Mouse (Mus musculus) testis, adult 2 months (tissue): Measurements from ENCODE around the gene Chrnd. TPM values are rescaled to one million over a fixed set of nuclear protein-coding genes. Genes with fewer than 3 reads are reported as not detected.
A peak's percentile ranks its signal among the peaks of the same experiment; 100 is the strongest.

Source experiments
- H3K27ac ChIP-seq: fragments of 200-500 bp; 2 replicates; pipeline ENCODE4 v1.5.1; 2012; ENCODE audit warnings: low read depth, low read length; ENCODE audit not compliant: control insufficient read depth, insufficient read depth
- H3K27me3 ChIP-seq: fragments of 200-500 bp; 2 replicates; pipeline ENCODE4 v1.6.1; 2012; ENCODE audit warnings: mild to moderate bottlenecking, low read length, moderate library complexity; ENCODE audit not compliant: control insufficient read depth, insufficient read depth
- H3K36me3 ChIP-seq: fragments of 200-500 bp; 2 replicates; pipeline ENCODE4 v1.6.1; 2012; ENCODE audit warnings: mild to moderate bottlenecking, low read length; ENCODE audit not compliant: control insufficient read depth, insufficient read depth
- H3K4me1 ChIP-seq: fragments of 200-500 bp; 2 replicates; pipeline ENCODE4 v1.6.1; 2012; ENCODE audit warnings: low read length; ENCODE audit not compliant: control insufficient read depth, insufficient read depth
- H3K4me3 ChIP-seq: fragments of 200-500 bp; 2 replicates; pipeline ENCODE4 v1.5.1; 2012; ENCODE audit warnings: low read depth, mild to moderate bottlenecking, low read length, moderate library complexity, mixed read lengths; ENCODE audit not compliant: control insufficient read depth
- CTCF ChIP-seq: fragments of 200-500 bp; IDR thresholded peaks from 2 replicates; pipeline ENCODE4 v1.5.1; 2012; ENCODE audit warnings: low read depth, mild to moderate bottlenecking, inconsistent platforms, low read length, moderate library complexity; ENCODE audit not compliant: control insufficient read depth, insufficient read depth, insufficient replicate concordance
- POLR2A ChIP-seq: fragments of 200-500 bp; IDR thresholded peaks from 2 replicates; pipeline ENCODE4 v1.6.1; 2012; ENCODE audit warnings: low read depth, mild to moderate bottlenecking, inconsistent platforms, low read length, moderate library complexity; ENCODE audit not compliant: control insufficient read depth
- polyA plus RNA-seq: library from polyadenylated mRNA; depleted of rRNA; stranded (reverse); fragments of >200 nt; gene quantifications from 2 replicates; pipeline ENCODE4 v1.2.3, GENCODE M21; 2012

The Chrnd gene
- polyA plus RNA-seq, 1 experiment = 0.02 TPM

DNA sequence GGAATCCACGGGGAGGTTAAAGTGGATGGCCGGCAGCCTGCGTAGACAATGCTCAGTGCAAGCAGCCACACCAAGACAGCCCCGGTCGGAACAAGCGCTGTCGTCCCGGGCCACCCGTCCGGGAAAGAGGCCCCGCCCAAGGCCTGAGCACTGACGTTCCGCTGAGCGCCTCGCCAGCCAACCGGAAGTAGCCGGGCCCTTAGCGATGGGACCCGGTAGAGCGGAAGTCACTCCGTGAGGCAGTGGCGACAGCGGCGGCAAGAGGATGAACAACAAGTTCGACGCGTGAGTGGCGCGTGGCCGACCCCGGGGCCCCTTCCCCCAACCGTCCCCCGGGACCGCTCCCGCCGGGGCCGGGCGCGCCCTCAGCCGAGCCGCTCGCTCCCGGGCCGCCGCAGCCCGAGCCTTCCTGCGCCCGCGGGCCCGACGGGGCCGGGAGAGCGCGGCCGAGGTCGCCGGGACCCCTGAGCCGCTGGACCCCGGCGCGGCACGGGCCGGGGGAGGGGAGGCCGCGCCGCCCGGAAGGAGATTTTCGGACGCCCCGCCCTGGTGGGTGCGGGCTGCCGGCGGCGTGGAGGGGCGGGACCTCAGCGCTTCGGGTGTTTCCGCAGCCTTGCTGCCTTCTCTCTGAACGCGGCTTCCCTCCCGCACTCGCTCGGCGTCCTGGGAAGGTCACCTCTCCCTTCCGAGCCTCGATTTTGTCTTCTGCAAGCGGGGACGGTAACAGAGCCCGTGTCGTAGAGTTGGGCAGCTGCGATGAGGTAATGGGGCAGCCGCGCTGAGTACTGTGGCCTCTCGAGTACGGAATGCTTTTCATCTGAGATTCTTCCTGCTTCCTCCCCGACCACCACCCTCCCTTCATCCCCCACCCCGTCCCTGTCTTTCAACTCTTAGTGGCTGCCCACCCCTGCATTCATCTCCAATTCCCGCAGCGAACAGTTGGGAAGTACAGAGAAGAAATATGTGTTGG, 23.6 kb downstream of the Chrnd start, which contains the start of gene Eif4e2:
Eif4e2 (plus strand) TSS at position 180 of the 970 bp plus-strand sequence.
- peak within 1 kb of the TSS; percentile 93 for H3K27ac ChIP-seq
- H3K27me3 ChIP-seq = no peaks in the 10 kb centered on the region
- peak within 1 kb of the TSS; percentile 95 for H3K4me3 ChIP-seq
- H3K4me1 ChIP-seq = peaks cover 8% of the 10 kb centered on the region; the same call in 1 of the 2 replicates
- TF ChIP-seq CTCF (0 out of 2 replicates have a peak, but pooled peaks have one; percentile 8), POLR2A (peak; percentile 72)
- no peaks in the 10 kb centered on the region for H3K36me3 ChIP-seq

DNA sequence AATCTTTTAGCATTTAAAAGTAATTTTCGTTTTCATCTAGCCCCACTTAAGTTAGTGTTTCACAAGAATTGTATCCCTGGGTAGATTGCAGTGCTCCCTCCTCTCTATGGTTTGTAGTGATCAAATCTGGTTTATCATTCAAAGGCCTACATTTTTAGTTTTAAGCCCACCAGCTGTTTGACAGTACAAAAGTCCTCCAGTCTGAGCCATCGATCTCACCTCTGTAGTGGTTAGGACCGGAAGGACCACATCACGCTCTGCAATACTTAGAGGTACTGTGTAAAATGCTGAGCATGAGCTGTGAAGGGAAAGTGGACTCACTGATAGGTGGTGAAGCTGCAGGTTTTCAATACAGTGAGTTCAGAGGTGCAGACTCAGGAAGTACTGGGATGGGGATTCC, 24.3 kb downstream of the Chrnd start:
- H3K36me3 ChIP-seq = no peaks in the 10 kb centered on the region
- H3K27ac ChIP-seq = no peak overlapping the region
- peaks cover 8% of the 10 kb centered on the region; the same call in 1 of the 2 replicates for H3K4me1 ChIP-seq
- H3K4me3 ChIP-seq = peak overlapping the region; percentile 95
- TF ChIP-seq CTCF (no peak), POLR2A (no peak)
- H3K27me3 ChIP-seq = no peaks in the 10 kb centered on the region

DNA sequence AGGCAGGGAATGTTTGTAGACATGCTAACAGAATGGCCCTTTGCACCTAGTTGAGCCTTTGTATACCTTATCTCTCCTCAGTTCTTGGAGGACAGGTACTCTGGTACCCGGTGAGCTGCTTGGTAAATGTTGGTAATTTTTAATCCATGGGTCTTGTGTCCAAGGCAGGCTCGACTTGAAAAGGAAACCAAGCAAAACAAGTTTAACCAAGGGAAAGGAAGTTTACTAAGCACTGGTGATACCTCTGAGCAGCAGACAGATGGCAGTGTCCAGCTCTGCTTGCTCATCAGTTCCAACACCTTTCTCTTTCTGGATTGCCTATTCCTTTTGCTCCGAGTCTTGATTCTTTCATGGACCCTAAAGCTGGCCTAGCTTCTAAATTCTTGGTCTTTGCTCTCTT, 27.5 kb downstream of the Chrnd start:
- Histone ChIP-seq H3K27me3 (no peaks in the 10 kb centered on the region), H3K4me3 (no peak overlapping the region), H3K27ac (no peak overlapping the region), H3K36me3 (no peaks in the 10 kb centered on the region), H3K4me1 (peaks cover 7% of the 10 kb centered on the region; the same call in 1 of the 2 replicates)
- TF ChIP-seq CTCF (no peak), POLR2A (no peak)

DNA sequence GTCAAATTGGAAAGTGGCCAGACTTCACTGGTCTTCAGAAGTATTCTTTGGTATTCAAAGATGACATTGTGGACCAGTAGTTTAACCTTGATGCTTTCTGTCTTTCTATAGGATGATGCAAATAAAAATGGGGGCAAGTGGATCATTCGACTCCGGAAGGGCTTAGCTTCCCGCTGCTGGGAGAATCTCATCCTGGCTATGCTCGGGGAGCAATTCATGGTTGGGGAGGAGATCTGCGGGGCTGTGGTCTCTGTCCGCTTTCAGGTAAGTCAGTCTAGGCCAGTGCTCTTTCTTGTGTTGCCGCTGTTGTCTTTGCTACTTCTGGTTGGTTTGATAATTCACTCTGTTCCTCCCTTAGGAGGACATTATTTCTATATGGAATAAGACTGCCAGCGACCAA, 35.3 kb downstream of the Chrnd start:
- Histone ChIP-seq H3K4me3 (no peak overlapping the region), H3K27me3 (no peaks in the 10 kb centered on the region), H3K36me3 (peaks cover 5% of the 10 kb centered on the region), H3K27ac (no peak overlapping the region), H3K4me1 (no peaks in the 10 kb centered on the region)
- TF ChIP-seq POLR2A (no peak), CTCF (no peak)

DNA sequence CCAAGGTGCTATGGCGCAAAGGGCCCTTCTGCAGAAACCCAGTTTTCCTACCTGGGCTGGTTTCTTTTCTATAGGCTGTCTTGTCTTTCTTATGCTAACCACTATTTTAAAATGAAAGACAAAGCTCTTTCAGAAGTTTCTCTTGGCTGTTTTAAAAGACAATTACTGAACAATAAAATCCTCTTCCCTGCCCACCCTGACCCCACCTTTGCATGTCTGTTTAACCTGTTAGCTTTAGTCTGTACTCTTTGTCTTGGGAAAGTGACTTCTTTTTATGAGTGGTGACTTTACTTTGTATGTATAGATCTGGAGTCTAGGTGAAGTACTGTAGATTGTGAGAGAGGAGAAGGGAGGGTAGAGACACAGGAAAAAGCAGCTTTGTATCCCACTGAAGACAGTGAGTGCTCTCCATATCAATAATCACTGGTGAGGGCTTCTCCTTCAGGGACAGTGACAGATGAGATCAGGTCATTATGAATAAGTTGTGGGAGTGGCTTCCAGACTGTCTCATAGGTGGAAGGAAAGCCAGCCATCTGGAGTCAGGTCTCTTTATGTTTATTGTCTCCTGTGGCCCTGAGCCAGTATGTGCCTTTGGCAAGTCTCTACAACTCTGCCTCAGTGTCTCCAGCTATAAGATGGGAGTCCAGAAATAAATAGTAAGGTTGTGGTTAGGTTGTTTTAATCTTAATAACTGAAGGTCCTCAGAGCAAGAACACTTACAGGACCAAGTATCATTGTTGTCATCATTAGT, 36.2 kb downstream of the Chrnd start:
- Histone ChIP-seq H3K4me3 (no peak overlapping the region), H3K27ac (no peak overlapping the region), H3K27me3 (no peaks in the 10 kb centered on the region), H3K36me3 (peaks cover 5% of the 10 kb centered on the region), H3K4me1 (no peaks in the 10 kb centered on the region)
- TF ChIP-seq POLR2A (no peak), CTCF (no peak)

DNA sequence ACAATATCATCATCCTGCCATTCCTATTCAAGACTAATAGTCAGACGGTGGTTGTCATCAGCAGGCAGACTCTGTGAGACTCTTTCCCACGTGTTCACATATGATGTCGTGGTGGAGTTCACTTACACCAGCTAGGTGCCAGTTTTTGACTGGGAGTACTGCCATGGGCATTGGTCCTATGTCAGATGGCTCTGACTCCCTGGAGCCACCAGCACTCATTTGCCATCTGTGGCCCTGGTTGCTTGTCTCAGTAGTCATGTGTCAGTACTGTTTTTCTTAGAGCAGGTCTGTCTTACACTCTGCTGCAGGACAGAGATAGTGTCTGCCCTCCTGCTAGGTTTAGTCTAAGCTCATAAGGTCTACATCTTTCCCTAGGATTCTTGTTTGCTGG, 36.7 kb downstream of the Chrnd start:
- Histone ChIP-seq H3K4me1 (no peaks in the 10 kb centered on the region), H3K27ac (no peak overlapping the region), H3K36me3 (peaks cover 5% of the 10 kb centered on the region), H3K27me3 (no peaks in the 10 kb centered on the region), H3K4me3 (no peak overlapping the region)
- no peak for TF ChIP-seq CTCF
- TF ChIP-seq POLR2A = no peak

DNA sequence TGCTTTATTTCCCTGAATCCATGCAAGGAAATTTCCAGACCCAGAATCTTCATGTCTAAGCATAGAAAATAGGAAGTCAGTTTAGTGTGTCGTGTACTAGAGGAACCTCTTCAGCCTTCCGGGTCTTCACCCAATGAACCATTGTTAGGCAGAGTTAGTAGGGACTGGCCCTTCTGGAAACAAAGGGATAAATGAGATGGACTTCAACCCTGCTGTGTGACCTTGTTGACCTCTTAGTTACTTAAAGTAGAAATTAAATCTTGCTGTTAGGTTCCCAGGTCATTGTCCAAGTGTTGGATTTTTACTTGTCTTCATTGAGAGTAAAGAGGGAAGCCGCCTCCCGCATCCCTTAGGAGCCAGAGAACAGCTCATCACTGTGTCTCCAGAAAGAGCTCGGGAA, 40.2 kb downstream of the Chrnd start:
- H3K4me3 ChIP-seq = no peak overlapping the region
- H3K27ac ChIP-seq = no peak overlapping the region
- no peaks in the 10 kb centered on the region for H3K4me1 ChIP-seq
- TF ChIP-seq POLR2A (no peak), CTCF (no peak)
- no peaks in the 10 kb centered on the region for H3K27me3 ChIP-seq
- peaks cover 4% of the 10 kb centered on the region for H3K36me3 ChIP-seq
